Mouse (Mus musculus) kidney, embryonic 14.5 days (tissue): ENCODE results near the gene Tbc1d5. TPM values are rescaled to one million over a fixed set of nuclear protein-coding genes. Genes with fewer than 3 reads are reported as not detected.
A peak's percentile ranks its signal among the peaks of the same experiment; 100 is the strongest.

Experiments
- ATAC-seq: fragments of 200-750 bp; cut with Nextera tagmentation; 2 replicates; pipeline ENCODE4 v1.8.0; 2017; ENCODE audit warnings: moderate number of reproducible peaks, mild to moderate bottlenecking, moderate TSS enrichment, moderate library complexity; ENCODE audit not compliant: low FRiP score, low TSS enrichment
- H3K27ac ChIP-seq: fragments of 300-500 bp; sonication (generic); 2 replicates; pipeline ENCODE4 v1.5.1; 2014; ENCODE audit warnings: low read depth, mild to moderate bottlenecking, low read length, moderate library complexity, mixed read lengths
- H3K27me3 ChIP-seq: fragments of 300-500 bp; sonication (generic); 2 replicates; pipeline ENCODE4 v1.6.1; 2014; ENCODE audit warnings: mild to moderate bottlenecking, low read length; ENCODE audit not compliant: control insufficient read depth, insufficient read depth
- H3K36me3 ChIP-seq: fragments of 300-500 bp; sonication (generic); 2 replicates; pipeline ENCODE4 v1.6.1; 2014; ENCODE audit warnings: low read length, mixed read lengths; ENCODE audit not compliant: control insufficient read depth, insufficient read depth
- H3K4me1 ChIP-seq: fragments of 300-500 bp; sonication (generic); 2 replicates; pipeline ENCODE4 v1.6.1; 2014; ENCODE audit warnings: low read length, mixed read lengths; ENCODE audit not compliant: control insufficient read depth, insufficient read depth
- H3K4me2 ChIP-seq: fragments of 300-500 bp; sonication (generic); replicated peaks from 2 replicates; pipeline ENCODE4 v1.6.1; 2014; ENCODE audit warnings: low read depth, mild to moderate bottlenecking, low read length
- H3K4me3 ChIP-seq: fragments of 300-500 bp; sonication (generic); 2 replicates; pipeline ENCODE4 v1.5.1; 2014; ENCODE audit warnings: mild to moderate bottlenecking, low read length
- H3K9ac ChIP-seq: fragments of 300-500 bp; sonication (generic); 2 replicates; pipeline ENCODE4 v1.6.1; 2014; ENCODE audit warnings: low read depth, mild to moderate bottlenecking, low read length, moderate library complexity
- H3K9me3 ChIP-seq: fragments of 300-500 bp; sonication (generic); 2 replicates; pipeline ENCODE4 v1.6.1; 2016; ENCODE audit warnings: low read length; ENCODE audit not compliant: control insufficient read depth
- WGBS: fragments of 180-500 bp; shearing (Covaris S2); extraction: QIAGEN DNeasy Blood & Tissue Kit; methylation state at CpG from one replicate; pipeline ENCODE4 v1.1.7; 2014; 5-methylcytosine and 5-hydroxymethylcytosine counted together
- polyA plus RNA-seq: library from polyadenylated mRNA; unstranded; fragments of >200 nt; fragmentation: Nextera tagmentation; extraction: Ambion mirVana; gene quantifications from 2 replicates; pipeline ENCODE4 v1.2.1, GENCODE M21; 2014

Tbc1d5 gene
- polyA plus RNA-seq, 1 experiment from 2014 or later: 12.2 TPM

GRCm38 (mm10) chr17:51194787-51195186, 15.6 kb upstream of the Tbc1d5 start:
- Histone ChIP-seq H3K4me3 (no peak overlapping the region), H3K27ac (no peak overlapping the region), H3K4me1 (no peaks in the 10 kb centered on the region), H3K36me3 (no peaks in the 10 kb centered on the region), H3K4me2 (no peak overlapping the region), H3K9ac (no peak overlapping the region), H3K9me3 (no peaks in the 10 kb centered on the region), H3K27me3 (no peaks in the 10 kb centered on the region)
- ATAC-seq: no peak
- 79% methylated on average over 2 of the region's 2 CpGs for WGBS

- ATAC-seq: no peak
- Histone ChIP-seq H3K4me1 (no peaks in the 10 kb centered on the region), H3K27me3 (no peaks in the 10 kb centered on the region), H3K9me3 (no peaks in the 10 kb centered on the region), H3K4me2 (no peak overlapping the region), H3K36me3 (no peaks in the 10 kb centered on the region), H3K9ac (no peak overlapping the region), H3K27ac (no peak overlapping the region), H3K4me3 (no peak overlapping the region)
- WGBS: 95% methylated on average over 1 of the region's 1 CpGs
Observed at GRCm38 (mm10) chr17:51191381-51191780, 12.2 kb upstream of the Tbc1d5 start.

GRCm38 (mm10) chr17:51182715-51183114, 3.6 kb upstream of the Tbc1d5 start:
- no peak overlapping the region for H3K9ac ChIP-seq
- no peak overlapping the region for H3K4me2 ChIP-seq
- H3K36me3 ChIP-seq: no peaks in the 10 kb centered on the region
- peaks cover 3% of the 10 kb centered on the region; the same call in 1 of the 2 replicates for H3K4me1 ChIP-seq
- no peak for ATAC-seq
- 76% methylated on average over 2 of the region's 2 CpGs for WGBS
- H3K27me3 ChIP-seq: no peaks in the 10 kb centered on the region
- no peaks in the 10 kb centered on the region for H3K9me3 ChIP-seq
- no peak overlapping the region for H3K27ac ChIP-seq
- no peak overlapping the region for H3K4me3 ChIP-seq

DNA sequence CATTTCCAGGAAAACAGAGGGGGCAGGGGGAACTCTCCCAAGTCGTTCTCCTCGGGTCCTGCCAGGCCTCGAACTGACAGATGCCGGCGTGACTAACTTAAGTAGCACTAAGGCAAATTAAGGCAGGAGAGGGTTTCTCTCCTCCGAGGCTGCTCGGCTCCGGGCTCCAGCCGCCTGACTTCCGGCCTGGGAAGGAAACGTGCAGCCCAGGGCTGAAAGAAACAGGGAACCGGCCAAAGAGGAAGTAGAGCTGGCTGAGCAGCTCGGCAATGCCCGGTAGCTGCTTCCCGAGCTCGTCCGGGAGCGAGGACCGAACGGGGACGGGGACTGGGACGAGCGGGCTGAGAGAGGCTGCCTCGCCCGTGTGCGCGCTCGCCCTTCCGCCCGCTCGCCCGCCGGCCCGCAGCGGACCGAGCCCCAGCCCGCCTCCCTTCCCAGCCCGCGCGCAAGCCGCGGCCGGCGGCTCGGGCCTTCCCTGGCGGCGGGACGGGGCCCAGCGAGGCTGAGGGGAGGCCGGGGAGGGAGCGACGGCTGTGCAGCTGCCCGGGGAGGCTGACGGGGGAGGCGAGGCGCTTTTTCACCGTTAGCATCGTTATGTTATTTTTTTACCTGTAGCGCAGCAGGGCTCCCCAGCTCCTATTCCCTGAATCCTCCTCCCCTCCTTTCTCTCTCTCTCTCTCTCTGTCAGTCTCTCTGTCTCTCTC, 509 bp downstream of the Tbc1d5 start:
- peak overlapping the region; percentile 99 for H3K27ac ChIP-seq
- peak overlapping the region; percentile 70 for H3K4me2 ChIP-seq
- peaks cover 5% of the 10 kb centered on the region; the same call in 1 of the 2 replicates for H3K4me1 ChIP-seq
- under 1% methylated on average over 55 of the region's 59 CpGs for WGBS
- H3K4me3 ChIP-seq: peak overlapping the region; percentile 83
- no peaks in the 10 kb centered on the region for H3K9me3 ChIP-seq
- no peaks in the 10 kb centered on the region for H3K27me3 ChIP-seq
- H3K36me3 ChIP-seq: no peaks in the 10 kb centered on the region
- peak; percentile 89 for ATAC-seq
- peak overlapping the region; percentile 96 for H3K9ac ChIP-seq

- peak overlapping the region; percentile 70 for H3K4me2 ChIP-seq
- peak overlapping the region; percentile 83 for H3K4me3 ChIP-seq
- H3K36me3 ChIP-seq: no peaks in the 10 kb centered on the region
- no peaks in the 10 kb centered on the region for H3K9me3 ChIP-seq
- peaks cover 5% of the 10 kb centered on the region; the same call in 1 of the 2 replicates for H3K4me1 ChIP-seq
- H3K27me3 ChIP-seq: no peaks in the 10 kb centered on the region
- ATAC-seq: no peak
- H3K9ac ChIP-seq: peak overlapping the region; percentile 96; the same call in 1 of the 2 replicates
- WGBS: 58% methylated on average over 6 of the region's 6 CpGs
- peak overlapping the region; percentile 99; the same call in 1 of the 2 replicates for H3K27ac ChIP-seq
Observed at GRCm38 (mm10) chr17:51177923-51178322, 1.2 kb downstream of the Tbc1d5 start.

- Histone ChIP-seq H3K9ac (no peak overlapping the region), H3K4me3 (no peak overlapping the region), H3K4me2 (no peak overlapping the region), H3K27me3 (no peaks in the 10 kb centered on the region), H3K4me1 (no peaks in the 10 kb centered on the region), H3K9me3 (no peaks in the 10 kb centered on the region), H3K36me3 (no peaks in the 10 kb centered on the region), H3K27ac (no peak overlapping the region)
- WGBS: 76% methylated on average over 1 of the region's 1 CpGs
- ATAC-seq: no peak
Observed at GRCm38 (mm10) chr17:51172332-51172731, 6.8 kb downstream of the Tbc1d5 start.

DNA sequence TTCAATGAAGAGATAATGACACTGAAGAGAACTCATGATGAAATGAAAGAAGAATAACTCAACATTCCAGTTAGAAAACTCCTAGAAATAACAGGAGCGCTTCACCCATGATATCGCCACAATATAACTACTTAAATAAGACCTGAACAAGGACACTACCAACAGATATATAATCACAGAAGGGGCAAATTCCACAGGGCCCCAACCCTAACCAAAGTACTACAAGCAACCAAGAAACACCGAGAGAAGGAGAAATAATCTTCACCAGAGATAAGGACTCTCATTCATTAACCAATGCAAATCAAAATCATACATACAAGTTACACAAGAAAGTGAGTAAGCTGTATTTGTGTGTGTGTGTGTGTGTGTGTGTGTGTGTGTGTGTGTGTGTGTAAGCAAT, 7.6 kb downstream of the Tbc1d5 start:
- Histone ChIP-seq H3K9me3 (no peaks in the 10 kb centered on the region), H3K27me3 (no peaks in the 10 kb centered on the region), H3K4me2 (no peak overlapping the region), H3K9ac (no peak overlapping the region), H3K36me3 (no peaks in the 10 kb centered on the region), H3K27ac (no peak overlapping the region), H3K4me3 (no peak overlapping the region), H3K4me1 (no peaks in the 10 kb centered on the region)
- ATAC-seq: no peak
- 94% methylated on average over 3 of the region's 3 CpGs for WGBS

GRCm38 (mm10) chr17:51169911-51170310, 9.2 kb downstream of the Tbc1d5 start:
- WGBS: 86% methylated on average over 4 of the region's 4 CpGs
- no peak overlapping the region for H3K4me2 ChIP-seq
- H3K36me3 ChIP-seq: no peaks in the 10 kb centered on the region
- ATAC-seq: no peak
- no peak overlapping the region for H3K27ac ChIP-seq
- H3K9me3 ChIP-seq: no peaks in the 10 kb centered on the region
- H3K27me3 ChIP-seq: no peaks in the 10 kb centered on the region
- H3K9ac ChIP-seq: no peak overlapping the region
- no peaks in the 10 kb centered on the region for H3K4me1 ChIP-seq
- no peak overlapping the region for H3K4me3 ChIP-seq

GRCm38 (mm10) chr17:51162366-51162765, 16.8 kb downstream of the Tbc1d5 start:
- Histone ChIP-seq H3K4me1 (no peaks in the 10 kb centered on the region), H3K9me3 (no peaks in the 10 kb centered on the region), H3K27me3 (no peaks in the 10 kb centered on the region), H3K9ac (no peak overlapping the region), H3K4me3 (no peak overlapping the region), H3K4me2 (no peak overlapping the region), H3K36me3 (no peaks in the 10 kb centered on the region), H3K27ac (no peak overlapping the region)
- ATAC-seq: no peak
